Mouse (Mus musculus): Measurements from ENCODE around the gene Bmt2. TPM values are rescaled to one million over a fixed set of nuclear protein-coding genes. Genes with fewer than 3 reads are reported as not detected.

Bmt2 gene
- total RNA-seq (2021): 10 to 100 TPM; 25.6 to 26.4 TPM
- long read RNA-seq, experiment 1, full-length matches to known transcripts: 21 of 28 reads
- long read RNA-seq, experiment 1, partial matches to known transcripts: 2 of 28 reads
- long read RNA-seq, experiment 1, other reads (novel, unspliced or antisense): 5 of 28 reads
- long read RNA-seq, experiment 2, full-length matches to known transcripts: 21 of 26 reads
- long read RNA-seq, experiment 2, partial matches to known transcripts: 5 of 26 reads
- long read RNA-seq, experiment 2, other reads (novel, unspliced or antisense): 0 of 26 reads

- TF ChIP-seq CTCF (IDR thresholded peaks at IDR 0.05): no peak
- peak; percentile 99 for DNase-seq (ENCODE audit: extremely low spot score in 1 of 2, low spot score in 2 of 2)
- H3K27ac ChIP-seq: peak within 1 kb of the TSS; percentile 95
- intact Hi-C loops (cut with DNase I): loop anchor here (2.0 to 5.0 kb wide), 3 partner anchors 71 to 391 kb away; partner anchors contain the start of gene Gpr85
- peak within 1 kb of the TSS; percentile 95 for H3K4me3 ChIP-seq
Measured at GRCm38 (mm10) chr6:13677818-13678282, at the start of gene Bmt2. Gene Bmt2 (minus strand): TSS chr6:13677966.

GRCm38 (mm10) chr6:13722166-13722565, 44.4 kb upstream of the Bmt2 start:
- H3K4me3 ChIP-seq: no peak overlapping the region
- DNase-seq (ENCODE audit: extremely low spot score in 1 of 2, low spot score in 2 of 2): no peak
- no peak for TF ChIP-seq CTCF (IDR thresholded peaks at IDR 0.05)
- no peak overlapping the region for H3K27ac ChIP-seq
- intact Hi-C loops (cut with DNase I): loop anchor here (2.0 kb wide), 1 partner anchor 15 kb away; no protein-coding TSS in a partner anchor

- TF ChIP-seq CTCF (IDR thresholded peaks at IDR 0.05): no peak
- Histone ChIP-seq H3K4me3 (no peak overlapping the region), H3K27ac (no peak overlapping the region)
- intact Hi-C loops (cut with DNase I): no loop called here
- DNase-seq (ENCODE audit: extremely low spot score in 1 of 2, low spot score in 2 of 2): no peak
Measured at GRCm38 (mm10) chr6:13714867-13715266, 37.1 kb upstream of the Bmt2 start.

- no peak for DNase-seq (ENCODE audit: extremely low spot score in 1 of 2, low spot score in 2 of 2)
- Histone ChIP-seq H3K4me3 (no peak overlapping the region), H3K27ac (no peak overlapping the region)
- intact Hi-C loops (cut with DNase I): no loop called here
- no peak for TF ChIP-seq CTCF (IDR thresholded peaks at IDR 0.05)
Measured at GRCm38 (mm10) chr6:13696882-13697281, 19.1 kb upstream of the Bmt2 start.

- intact Hi-C loops (cut with DNase I): no loop called here
- Histone ChIP-seq H3K27ac (no peak overlapping the region), H3K4me3 (no peak overlapping the region)
- TF ChIP-seq CTCF (IDR thresholded peaks at IDR 0.05): no peak
- no peak for DNase-seq (ENCODE audit: extremely low spot score in 1 of 2, low spot score in 2 of 2)
Measured at GRCm38 (mm10) chr6:13695103-13695845, 17.5 kb upstream of the Bmt2 start.

GRCm38 (mm10) chr6:13691657-13692294, 14.0 kb upstream of the Bmt2 start:
- Histone ChIP-seq H3K4me3 (no peak overlapping the region), H3K27ac (peak overlapping the region; percentile 19; the same call in 1 of the 2 replicates)
- no peak for TF ChIP-seq CTCF (IDR thresholded peaks at IDR 0.05)
- no peak for DNase-seq (ENCODE audit: extremely low spot score in 1 of 2, low spot score in 2 of 2)
- intact Hi-C loops (cut with DNase I): no loop called here

- TF ChIP-seq CTCF (IDR thresholded peaks at IDR 0.05): no peak
- no peak overlapping the region for H3K27ac ChIP-seq
- intact Hi-C loops (cut with DNase I): no loop called here
- no peak for DNase-seq (ENCODE audit: extremely low spot score in 1 of 2, low spot score in 2 of 2)
- no peak overlapping the region for H3K4me3 ChIP-seq
Measured at GRCm38 (mm10) chr6:13690398-13690797, 12.6 kb upstream of the Bmt2 start.

- H3K27ac ChIP-seq: no peak overlapping the region
- intact Hi-C loops (cut with DNase I): no loop called here
- H3K4me3 ChIP-seq: no peak overlapping the region
- no peak for DNase-seq (ENCODE audit: extremely low spot score in 1 of 2, low spot score in 2 of 2)
- no peak for TF ChIP-seq CTCF (IDR thresholded peaks at IDR 0.05)
Measured at GRCm38 (mm10) chr6:13683929-13684595, 6.3 kb upstream of the Bmt2 start.

- Histone ChIP-seq H3K4me3 (peak overlapping the region; percentile 95), H3K27ac (peak overlapping the region; percentile 48)
- intact Hi-C loops (cut with DNase I): loop anchor here (5.0 kb wide), 2 partner anchors 159 to 391 kb away; partner anchors contain the start of gene Gpr85
- DNase-seq (ENCODE audit: extremely low spot score in 1 of 2, low spot score in 2 of 2): no peak
- no peak for TF ChIP-seq CTCF (IDR thresholded peaks at IDR 0.05)
Measured at GRCm38 (mm10) chr6:13678349-13678748, 583 bp upstream of the Bmt2 start.

GRCm38 (mm10) chr6:13677141-13677761, 515 bp downstream of the Bmt2 start:
- peak; percentile 47 to 51 for DNase-seq (ENCODE audit: extremely low spot score in 1 of 2, low spot score in 2 of 2)
- intact Hi-C loops (cut with DNase I): loop anchor here (2.0 to 5.0 kb wide), 3 partner anchors 70 to 390 kb away; partner anchors contain the start of gene Gpr85

GRCm38 (mm10) chr6:13676196-13676595, 1.6 kb downstream of the Bmt2 start:
- H3K27ac ChIP-seq: no peak overlapping the region
- peak overlapping the region; percentile 95 for H3K4me3 ChIP-seq
- intact Hi-C loops (cut with DNase I): loop anchor here (2.0 to 5.0 kb wide), 3 partner anchors 69 to 389 kb away; partner anchors contain the start of gene Gpr85
- TF ChIP-seq CTCF (IDR thresholded peaks at IDR 0.05): no peak
- no peak for DNase-seq (ENCODE audit: extremely low spot score in 1 of 2, low spot score in 2 of 2)

More at GRCm38 (mm10) chr6:13677141-13677761, 515 bp downstream of the Bmt2 start:
- TF ChIP-seq CTCF (IDR thresholded peaks at IDR 0.05): no peak
- H3K27ac ChIP-seq: peak overlapping the region; percentile 95
- H3K4me3 ChIP-seq: peak overlapping the region; percentile 95

Data from left cerebral cortex, adult 2 months (tissue).